Mouse (Mus musculus) midbrain, embryonic 11.5 days (tissue): Measurements from ENCODE around the gene Vcam1. TPM values are rescaled to one million over a fixed set of nuclear protein-coding genes. Genes with fewer than 3 reads are reported as not detected.
A peak's percentile ranks its signal among the peaks of the same experiment; 100 is the strongest.

Experiments
- ATAC-seq: fragments of 200-750 bp; cut with Nextera tagmentation; 2 replicates; pipeline ENCODE4 v1.8.0; 2017; ENCODE audit warnings: moderate TSS enrichment, moderate library complexity; ENCODE audit not compliant: low FRiP score
- DNase-seq: peaks from one replicate; pipeline ENCODE4 v3.0.0; 2015; ENCODE audit warnings: low spot score; ENCODE audit errors: missing footprints
- H3K27ac ChIP-seq: fragments of 300-500 bp; sonication (generic); 2 replicates; pipeline ENCODE4 v1.5.1; 2014; ENCODE audit warnings: low read depth, low read length
- H3K27me3 ChIP-seq: fragments of 300-500 bp; sonication (generic); 2 replicates; pipeline ENCODE4 v1.6.1; 2014; ENCODE audit warnings: mild to moderate bottlenecking, low read length, moderate library complexity, mixed read lengths; ENCODE audit not compliant: control insufficient read depth, insufficient read depth
- H3K36me3 ChIP-seq: fragments of 300-500 bp; sonication (generic); 2 replicates; pipeline ENCODE4 v1.6.1; 2014; ENCODE audit warnings: mild to moderate bottlenecking, low read length, moderate library complexity, mixed read lengths; ENCODE audit not compliant: control insufficient read depth, insufficient read depth
- H3K4me1 ChIP-seq: fragments of 300-500 bp; sonication (generic); 2 replicates; pipeline ENCODE4 v1.6.1; 2014; ENCODE audit warnings: low read length; ENCODE audit not compliant: control insufficient read depth, insufficient read depth
- H3K4me2 ChIP-seq: fragments of 300-500 bp; sonication (generic); 2 replicates; pipeline ENCODE4 v1.6.1; 2014; ENCODE audit warnings: mild to moderate bottlenecking, moderate library complexity
- H3K4me3 ChIP-seq: fragments of 300-500 bp; sonication (generic); 2 replicates; pipeline ENCODE4 v1.5.1; 2014; ENCODE audit warnings: low read depth, low read length
- H3K9ac ChIP-seq: fragments of 300-500 bp; sonication (generic); 2 replicates; pipeline ENCODE4 v1.6.1; 2014; ENCODE audit warnings: low read length
- H3K9me3 ChIP-seq: fragments of 300-500 bp; sonication (generic); 2 replicates; pipeline ENCODE4 v1.6.1; 2016; ENCODE audit warnings: low read length; ENCODE audit not compliant: control insufficient read depth
- WGBS: fragments of 180-500 bp; shearing (Covaris S2); extraction: QIAGEN DNeasy Blood & Tissue Kit; methylation state at CpG from one replicate; pipeline ENCODE4 v1.1.7; 2014; 5-methylcytosine and 5-hydroxymethylcytosine counted together
- polyA plus RNA-seq: library from polyadenylated mRNA; unstranded; fragments of >200 nt; fragmentation: Nextera tagmentation; extraction: Ambion mirVana; gene quantifications from 2 replicates; pipeline ENCODE4 v1.2.1, GENCODE M21; 2014

Gene Vcam1
- polyA plus RNA-seq, 1 experiment from 2014 or later = 54.2 TPM

DNA sequence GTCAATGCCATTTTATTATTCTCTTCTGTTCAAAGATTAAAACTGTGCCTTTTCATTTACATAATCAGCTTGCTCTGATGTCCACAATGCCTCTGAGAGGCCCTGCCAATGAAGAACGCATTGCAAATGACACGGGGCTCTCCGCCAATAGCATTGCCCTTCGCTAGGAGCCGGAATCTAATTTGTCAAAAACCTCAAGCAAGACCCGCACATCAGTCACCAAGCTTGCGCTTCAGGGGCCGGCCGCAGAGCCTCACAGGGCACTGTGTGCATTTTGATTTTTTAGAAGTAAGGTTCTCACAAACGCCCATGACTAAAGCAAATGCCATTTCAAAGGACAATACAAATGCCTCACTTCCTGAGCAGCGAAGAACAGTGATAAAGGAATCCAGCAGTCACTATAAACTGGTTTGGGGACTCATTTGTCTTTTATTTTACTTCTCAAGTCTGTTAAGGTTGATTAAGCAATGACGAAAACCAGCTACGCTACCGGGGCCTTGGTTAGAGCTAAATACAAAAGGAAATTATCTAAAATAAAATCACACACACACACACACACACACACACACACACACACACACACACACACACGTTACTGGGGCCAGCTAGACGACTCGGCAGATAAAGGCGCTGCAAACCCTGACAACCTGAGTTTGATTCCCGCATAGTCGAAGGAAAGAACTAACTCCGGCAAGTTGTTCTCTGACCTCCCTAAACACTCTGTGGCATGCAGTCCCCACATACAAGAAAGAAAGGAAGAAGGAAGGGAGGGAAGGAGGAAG is 24.4 kb downstream of the Vcam1 start:
- Histone ChIP-seq H3K27me3 (no peaks in the 10 kb centered on the region), H3K36me3 (no peaks in the 10 kb centered on the region), H3K27ac (peak overlapping the region; percentile 37; the same call in 1 of the 2 replicates), H3K4me2 (peak overlapping the region; percentile 38), H3K9ac (peak overlapping the region; percentile 17; the same call in 1 of the 2 replicates), H3K9me3 (no peaks in the 10 kb centered on the region), H3K4me1 (peaks cover 7% of the 10 kb centered on the region; the same call in 1 of the 2 replicates), H3K4me3 (peak overlapping the region; percentile 23; the same call in 1 of the 2 replicates)
- ATAC-seq (peak; percentile 98), DNase-seq (peak; percentile 92)
- 11% methylated on average over 21 of the region's 21 CpGs for WGBS

DNA sequence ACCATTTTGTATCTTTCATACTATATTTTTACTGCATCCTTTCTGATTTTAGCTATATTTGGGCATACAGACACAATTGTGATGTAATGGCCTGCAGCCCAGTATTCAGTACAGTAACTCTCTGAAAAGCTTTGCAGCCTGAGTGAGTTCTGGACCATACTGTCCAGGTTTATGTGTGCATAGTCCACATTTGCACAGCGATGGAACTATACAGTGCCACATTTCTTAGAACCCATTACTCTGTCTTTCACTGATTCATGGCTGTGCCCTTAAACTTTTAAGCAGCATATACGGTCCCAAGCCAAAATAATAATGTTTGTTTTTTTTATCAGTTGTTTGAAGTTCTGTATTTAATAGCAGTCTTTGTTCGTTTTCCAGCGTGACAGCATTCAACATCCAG is 25.2 kb downstream of the Vcam1 start:
- H3K9ac ChIP-seq = no peak overlapping the region
- no peak overlapping the region for H3K4me2 ChIP-seq
- ATAC-seq (0 out of 2 replicates have a peak, but pooled peaks have one; percentile 17), DNase-seq (peak; percentile 85)
- WGBS = 72% methylated on average over 4 of the region's 4 CpGs
- H3K27me3 ChIP-seq = no peaks in the 10 kb centered on the region
- H3K27ac ChIP-seq = no peak overlapping the region
- H3K4me1 ChIP-seq = peaks cover 7% of the 10 kb centered on the region; the same call in 1 of the 2 replicates
- H3K9me3 ChIP-seq = no peaks in the 10 kb centered on the region
- no peaks in the 10 kb centered on the region for H3K36me3 ChIP-seq
- no peak overlapping the region for H3K4me3 ChIP-seq

DNA sequence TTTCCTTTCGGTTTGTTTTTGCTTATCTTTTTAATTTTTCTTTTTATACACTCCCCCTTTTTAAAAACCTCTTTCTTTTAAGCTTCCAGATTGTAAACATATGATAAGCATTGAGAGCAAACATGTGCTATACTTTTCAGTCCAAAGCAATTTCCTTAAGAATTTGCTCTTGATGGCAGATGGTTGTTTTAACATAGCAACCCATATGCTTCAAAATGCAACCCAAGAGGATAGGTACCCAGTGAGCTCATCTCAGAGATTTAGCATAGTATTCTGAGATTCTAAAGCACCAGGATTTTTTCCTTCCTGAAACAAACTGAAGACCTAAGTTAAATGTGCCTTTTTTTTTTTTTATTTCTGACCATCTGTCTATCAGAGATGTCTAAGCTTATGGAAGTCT is 28.6 kb downstream of the Vcam1 start:
- H3K9me3 ChIP-seq = no peaks in the 10 kb centered on the region
- H3K4me3 ChIP-seq = no peak overlapping the region
- H3K36me3 ChIP-seq = no peaks in the 10 kb centered on the region
- H3K9ac ChIP-seq = no peak overlapping the region
- H3K4me1 ChIP-seq = peaks cover 7% of the 10 kb centered on the region; the same call in 1 of the 2 replicates
- no peaks in the 10 kb centered on the region for H3K27me3 ChIP-seq
- WGBS = 88% methylated on average over 1 of the region's 1 CpGs
- DNase-seq = peak; percentile 47
- no peak for ATAC-seq
- H3K4me2 ChIP-seq = no peak overlapping the region
- no peak overlapping the region for H3K27ac ChIP-seq

DNA sequence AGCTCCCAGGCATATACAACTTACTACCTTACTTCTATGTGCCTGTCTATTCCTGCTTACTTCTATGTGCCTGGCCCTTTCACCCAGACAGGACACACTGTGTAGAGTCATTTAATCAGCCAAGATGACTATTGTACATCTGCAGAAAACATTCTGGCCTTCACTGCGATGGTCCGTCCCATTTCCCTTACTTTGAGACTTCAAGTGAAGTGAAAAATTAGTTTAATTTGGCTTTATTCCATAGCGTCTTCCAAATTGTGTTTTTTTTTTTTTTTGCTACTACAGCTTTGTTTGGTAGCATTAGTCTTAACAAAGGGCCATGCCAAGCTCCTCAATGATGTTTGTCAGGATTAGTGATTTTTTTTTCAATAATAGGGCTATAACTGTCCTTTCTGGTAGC is 33.6 kb downstream of the Vcam1 start:
- DNase-seq (no peak), ATAC-seq (no peak)
- H3K4me1 ChIP-seq = no peaks in the 10 kb centered on the region
- WGBS = 85% methylated on average over 3 of the region's 3 CpGs
- H3K9ac ChIP-seq = no peak overlapping the region
- no peak overlapping the region for H3K27ac ChIP-seq
- H3K9me3 ChIP-seq = no peaks in the 10 kb centered on the region
- H3K4me3 ChIP-seq = no peak overlapping the region
- H3K27me3 ChIP-seq = no peaks in the 10 kb centered on the region
- H3K4me2 ChIP-seq = no peak overlapping the region
- no peaks in the 10 kb centered on the region for H3K36me3 ChIP-seq

DNA sequence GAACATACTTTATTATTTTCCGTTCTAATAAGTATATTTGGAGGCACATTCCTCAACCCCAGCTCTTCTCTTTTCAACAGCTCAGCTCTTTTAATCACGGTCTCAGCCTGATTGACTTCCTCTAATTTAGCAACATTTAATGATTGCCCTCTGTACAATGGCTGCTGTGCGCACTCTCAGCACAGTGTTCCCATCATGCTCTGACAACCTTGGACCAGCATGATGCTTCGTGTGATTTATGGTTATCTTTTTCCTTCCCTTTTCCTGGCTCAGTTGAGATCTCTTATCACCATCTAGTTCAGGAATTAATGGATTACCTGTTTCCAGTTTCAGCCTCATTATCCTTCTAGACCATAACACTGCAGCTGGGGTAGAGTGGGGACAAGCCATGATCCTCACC is 34.2 kb downstream of the Vcam1 start:
- 92% methylated on average over 4 of the region's 4 CpGs for WGBS
- ATAC-seq = no peak
- Histone ChIP-seq H3K4me1 (no peaks in the 10 kb centered on the region), H3K4me3 (no peak overlapping the region), H3K36me3 (no peaks in the 10 kb centered on the region), H3K9me3 (no peaks in the 10 kb centered on the region), H3K27ac (no peak overlapping the region), H3K4me2 (no peak overlapping the region), H3K27me3 (no peaks in the 10 kb centered on the region), H3K9ac (no peak overlapping the region)
- no peak for DNase-seq

DNA sequence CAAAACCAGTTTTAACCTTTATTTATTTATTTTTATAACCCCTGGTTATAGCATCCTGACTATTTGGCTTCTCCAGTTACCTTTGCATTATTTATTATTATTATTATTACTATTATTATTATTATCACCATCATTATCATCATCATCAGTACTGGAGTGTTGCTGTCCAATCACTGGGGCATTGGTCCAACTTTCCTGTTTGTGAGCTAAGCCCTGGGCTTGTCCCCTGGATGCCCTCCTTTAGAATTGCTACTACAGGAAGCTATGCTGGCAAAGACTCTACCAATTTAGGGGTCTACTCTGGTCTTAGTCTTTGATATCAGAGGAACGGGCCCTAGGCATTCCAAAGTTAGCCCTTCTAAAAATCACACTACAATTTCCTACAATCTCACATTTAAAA is 34.6 kb downstream of the Vcam1 start:
- DNase-seq = no peak
- no peaks in the 10 kb centered on the region for H3K4me1 ChIP-seq
- no peak overlapping the region for H3K4me2 ChIP-seq
- H3K27ac ChIP-seq = no peak overlapping the region
- no peaks in the 10 kb centered on the region for H3K36me3 ChIP-seq
- no peak for ATAC-seq
- H3K27me3 ChIP-seq = no peaks in the 10 kb centered on the region
- no peaks in the 10 kb centered on the region for H3K9me3 ChIP-seq
- WGBS = 92% methylated on average over 1 of the region's 1 CpGs
- no peak overlapping the region for H3K9ac ChIP-seq
- no peak overlapping the region for H3K4me3 ChIP-seq

DNA sequence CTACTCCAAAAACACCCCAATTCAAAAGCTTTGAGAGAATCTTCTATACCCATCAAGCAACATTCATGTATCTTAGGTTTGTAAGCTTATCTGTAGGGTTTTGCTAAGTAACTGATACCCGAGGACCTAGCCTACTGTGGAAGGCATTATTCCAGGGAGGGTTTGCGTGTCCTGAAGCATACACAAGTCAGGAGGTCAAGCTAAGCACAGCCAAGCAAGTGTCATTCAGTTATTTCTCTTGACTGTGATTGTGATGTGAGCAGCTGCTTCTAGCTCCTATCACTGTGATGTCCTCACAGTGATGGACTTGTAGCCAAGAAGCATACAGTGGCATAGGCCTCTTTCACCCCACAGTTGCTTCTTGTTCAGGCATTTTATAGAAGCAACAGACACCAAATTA is 35.2 kb downstream of the Vcam1 start:
- no peak overlapping the region for H3K9ac ChIP-seq

DNA sequence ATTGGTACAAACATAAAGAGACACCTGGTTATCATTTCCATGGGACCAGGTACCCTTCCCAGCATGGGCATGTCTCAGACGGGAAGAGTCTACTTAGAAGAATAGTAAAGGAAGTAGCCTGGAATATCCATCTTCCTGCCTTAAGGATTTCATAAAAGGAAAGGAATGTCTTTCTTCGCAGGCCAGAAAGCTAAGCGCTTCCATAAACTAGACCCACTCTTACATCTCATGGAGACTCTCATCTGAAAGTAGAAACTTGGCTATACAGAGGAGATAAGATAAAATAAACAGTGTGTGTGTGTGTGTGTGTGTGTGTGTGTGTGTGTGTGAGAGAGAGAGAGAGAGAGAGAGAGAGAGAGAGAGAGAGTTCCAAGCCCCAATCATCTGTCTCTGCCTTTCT is 36.9 kb downstream of the Vcam1 start:
- ATAC-seq (no peak), DNase-seq (no peak)
- H3K9ac ChIP-seq = no peak overlapping the region
- no peaks in the 10 kb centered on the region for H3K36me3 ChIP-seq
- H3K4me3 ChIP-seq = no peak overlapping the region
- H3K9me3 ChIP-seq = no peaks in the 10 kb centered on the region; the same call in 1 of the 2 replicates
- no peak overlapping the region for H3K4me2 ChIP-seq
- H3K27ac ChIP-seq = no peak overlapping the region
- no peaks in the 10 kb centered on the region for H3K27me3 ChIP-seq
- WGBS = 88% methylated on average over 3 of the region's 3 CpGs
- H3K4me1 ChIP-seq = no peaks in the 10 kb centered on the region

More for the DNA sequence above, 35.2 kb downstream of the Vcam1 start:
- no peaks in the 10 kb centered on the region for H3K36me3 ChIP-seq
- no peak overlapping the region for H3K27ac ChIP-seq
- DNase-seq (no peak), ATAC-seq (no peak)
- 79% methylated on average over 2 of the region's 2 CpGs for WGBS
- H3K4me2 ChIP-seq = no peak overlapping the region
- no peak overlapping the region for H3K4me3 ChIP-seq
- no peaks in the 10 kb centered on the region for H3K9me3 ChIP-seq
- no peaks in the 10 kb centered on the region for H3K4me1 ChIP-seq
- H3K27me3 ChIP-seq = no peaks in the 10 kb centered on the region

DNA sequence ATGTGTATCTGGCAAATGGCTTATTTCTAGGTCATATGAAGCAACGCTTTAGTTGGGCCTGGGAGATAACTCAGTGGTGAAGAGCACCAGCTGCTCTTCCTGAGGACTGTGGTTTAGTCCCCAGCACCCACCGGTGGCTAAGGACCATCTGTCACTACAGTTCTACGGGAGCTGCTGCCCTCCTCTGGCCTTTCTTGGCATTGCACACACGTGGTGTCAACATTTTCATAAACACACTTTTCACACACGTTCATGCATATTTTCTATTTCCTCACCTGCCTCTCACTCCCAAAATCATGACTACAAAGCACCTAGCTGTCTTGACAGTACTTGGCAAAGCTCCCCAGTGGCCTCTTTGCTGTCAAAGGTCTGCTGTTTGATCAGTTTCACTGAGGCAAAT is 37.8 kb downstream of the Vcam1 start:
- H3K9me3 ChIP-seq = no peaks in the 10 kb centered on the region; the same call in 1 of the 2 replicates
- no peaks in the 10 kb centered on the region for H3K4me1 ChIP-seq
- no peak overlapping the region for H3K4me3 ChIP-seq
- no peak overlapping the region for H3K4me2 ChIP-seq
- no peaks in the 10 kb centered on the region for H3K27me3 ChIP-seq
- no peaks in the 10 kb centered on the region for H3K36me3 ChIP-seq
- H3K9ac ChIP-seq = no peak overlapping the region
- ATAC-seq (no peak), DNase-seq (no peak)
- WGBS = 83% methylated on average over 5 of the region's 5 CpGs
- no peak overlapping the region for H3K27ac ChIP-seq
